Mouse (Mus musculus) limb, embryonic 14.5 days (tissue): ENCODE results near the gene Ccnc. TPM values are rescaled to one million over a fixed set of nuclear protein-coding genes. Genes with fewer than 3 reads are reported as not detected.

Experiments
- ATAC-seq: fragments of 200-750 bp; cut with Nextera tagmentation; 2 replicates; pipeline ENCODE4 v1.8.0; 2017; ENCODE audit warnings: low read depth, moderate number of reproducible peaks, moderate TSS enrichment; ENCODE audit not compliant: low FRiP score
- DNase-seq: peaks from one replicate; pipeline ENCODE4 v3.0.0-alpha.2; 2015; ENCODE audit warnings: low spot score
- H3K27ac ChIP-seq: fragments of 300-500 bp; sonication (generic); replicated peaks from 2 replicates; pipeline ENCODE4 v1.5.1; 2014; ENCODE audit warnings: low read depth, mild to moderate bottlenecking, low read length, moderate library complexity, mixed read lengths
- H3K27me3 ChIP-seq: fragments of 300-500 bp; sonication (generic); 2 replicates; pipeline ENCODE4 v1.6.1; 2014; ENCODE audit warnings: low read length, mixed read lengths; ENCODE audit not compliant: control insufficient read depth, insufficient read depth
- H3K36me3 ChIP-seq: fragments of 300-500 bp; sonication (generic); 2 replicates; pipeline ENCODE4 v1.6.1; 2014; ENCODE audit warnings: mild to moderate bottlenecking, low read length, moderate library complexity, mixed read lengths; ENCODE audit not compliant: control insufficient read depth, insufficient read depth
- H3K4me1 ChIP-seq: fragments of 300-500 bp; sonication (generic); 2 replicates; pipeline ENCODE4 v1.6.1; 2014; ENCODE audit warnings: antibody characterized with exemption, low read length, mixed read lengths; ENCODE audit not compliant: control insufficient read depth, insufficient read depth
- H3K4me2 ChIP-seq: fragments of 300-500 bp; sonication (generic); replicated peaks from 2 replicates; pipeline ENCODE4 v1.6.1; 2014; ENCODE audit warnings: low read depth, mild to moderate bottlenecking, low read length, moderate library complexity; ENCODE audit not compliant: severe bottlenecking
- H3K4me3 ChIP-seq: fragments of 300-500 bp; sonication (generic); replicated peaks from 2 replicates; pipeline ENCODE4 v1.5.1; 2014; ENCODE audit warnings: low read length
- H3K9ac ChIP-seq: fragments of 300-500 bp; sonication (generic); 2 replicates; pipeline ENCODE4 v1.6.1; 2014; ENCODE audit warnings: mild to moderate bottlenecking, low read depth, low read length, moderate library complexity; ENCODE audit not compliant: severe bottlenecking
- H3K9me3 ChIP-seq: fragments of 300-500 bp; sonication (generic); 2 replicates; pipeline ENCODE4 v1.6.1; 2016; ENCODE audit warnings: low read length; ENCODE audit not compliant: control insufficient read depth
- POLR2A ChIP-seq: fragments of 200-500 bp; IDR thresholded peaks from 2 replicates; pipeline ENCODE4 v1.8.0; 2012; ENCODE audit warnings: inconsistent platforms, mild to moderate bottlenecking, moderate library complexity, borderline replicate concordance; ENCODE audit not compliant: insufficient read depth, insufficient read length; ENCODE audit errors: extremely low read depth
- WGBS: fragments of 180-500 bp; shearing (Covaris S2); extraction: QIAGEN DNeasy Blood & Tissue Kit; methylation state at CpG from one replicate; pipeline ENCODE4 v1.1.7; 2014; 5-methylcytosine and 5-hydroxymethylcytosine counted together
- polyA plus RNA-seq, 2 experiments: library from polyadenylated mRNA; depleted of rRNA in 1 of 2; stranded (reverse) in 1 of 2; unstranded in 1 of 2; fragments of >200 nt; fragmentation: Nextera tagmentation in 1 of 2; extraction: Ambion mirVana in 1 of 2; gene quantifications; 2 replicates each; pipeline versions ENCODE4 v1.2.1 to v1.2.3; 2012 to 2014

Ccnc gene
- polyA plus RNA-seq, 2 experiments, result 17.1 to 34.7 TPM

- H3K27ac ChIP-seq, result no peak overlapping the region
- WGBS, result 8% methylated on average over 10 of the region's 10 CpGs
- H3K4me2 ChIP-seq, result no peak overlapping the region
- peaks cover 8% of the 10 kb centered on the region; the same call in 1 of the 2 replicates for H3K4me1 ChIP-seq
- DNase-seq (no peak), ATAC-seq (no peak)
- H3K4me3 ChIP-seq, result no peak overlapping the region
- no peak for TF ChIP-seq POLR2A
- no peak overlapping the region for H3K9ac ChIP-seq
- peaks cover 100% of the 10 kb centered on the region for H3K27me3 ChIP-seq
- no peaks in the 10 kb centered on the region for H3K9me3 ChIP-seq
- H3K36me3 ChIP-seq, result no peaks in the 10 kb centered on the region
These were observed 46.5 kb upstream of the Ccnc start for GRCm38 (mm10) chr4:21680971-21681370.

GRCm38 (mm10) chr4:21682421-21683150 lies 44.9 kb upstream of the Ccnc start:
- Histone ChIP-seq H3K4me1 (peaks cover 8% of the 10 kb centered on the region; the same call in 1 of the 2 replicates), H3K9ac (no peak overlapping the region), H3K27ac (no peak overlapping the region), H3K27me3 (peaks cover 100% of the 10 kb centered on the region), H3K4me3 (no peak overlapping the region), H3K4me2 (no peak overlapping the region), H3K36me3 (no peaks in the 10 kb centered on the region), H3K9me3 (no peaks in the 10 kb centered on the region)
- 16% methylated on average over 10 of the region's 10 CpGs for WGBS
- ATAC-seq (no peak), DNase-seq (no peak)
- TF ChIP-seq POLR2A, result no peak

GRCm38 (mm10) chr4:21684341-21684970 lies 43.0 kb upstream of the Ccnc start:
- Histone ChIP-seq H3K9me3 (no peaks in the 10 kb centered on the region), H3K9ac (no peak overlapping the region), H3K36me3 (no peaks in the 10 kb centered on the region), H3K4me2 (no peak overlapping the region), H3K4me3 (no peak overlapping the region), H3K27ac (no peak overlapping the region), H3K4me1 (peaks cover 6% of the 10 kb centered on the region; the same call in 1 of the 2 replicates), H3K27me3 (peaks cover 100% of the 10 kb centered on the region)
- WGBS, result 3% methylated on average over 14 of the region's 14 CpGs
- no peak for TF ChIP-seq POLR2A
- DNase-seq, result no peak
- ATAC-seq, result no peak

GRCm38 (mm10) chr4:21685595-21686091 lies 41.9 kb upstream of the Ccnc start, which contains the start of gene Prdm13:
Prdm13 (minus strand) TSS chr4:21685963.
- peaks cover 6% of the 10 kb centered on the region; the same call in 1 of the 2 replicates for H3K4me1 ChIP-seq
- no peak within 1 kb of the TSS for H3K4me2 ChIP-seq
- no peaks in the 10 kb centered on the region for H3K9me3 ChIP-seq
- DNase-seq, result no peak
- no peaks in the 10 kb centered on the region for H3K36me3 ChIP-seq
- under 1% methylated on average over 26 of the region's 38 CpGs for WGBS
- no peak within 1 kb of the TSS for H3K9ac ChIP-seq
- peaks cover 100% of the 10 kb centered on the region for H3K27me3 ChIP-seq
- TF ChIP-seq POLR2A, result no peak
- no peak within 1 kb of the TSS for H3K4me3 ChIP-seq
- ATAC-seq, result no peak
- no peak within 1 kb of the TSS for H3K27ac ChIP-seq

GRCm38 (mm10) chr4:21686416-21686815 lies 41.1 kb upstream of the Ccnc start:
- peaks cover 100% of the 10 kb centered on the region for H3K27me3 ChIP-seq
- no peak for DNase-seq
- H3K36me3 ChIP-seq, result no peaks in the 10 kb centered on the region
- no peak for ATAC-seq
- 2% methylated on average over 11 of the region's 11 CpGs for WGBS
- no peaks in the 10 kb centered on the region for H3K9me3 ChIP-seq
- H3K4me1 ChIP-seq, result peaks cover 6% of the 10 kb centered on the region; the same call in 1 of the 2 replicates
- no peak overlapping the region for H3K4me2 ChIP-seq
- TF ChIP-seq POLR2A, result no peak
- no peak overlapping the region for H3K27ac ChIP-seq
- H3K9ac ChIP-seq, result no peak overlapping the region
- no peak overlapping the region for H3K4me3 ChIP-seq
